ENCODE assay signal across 8 mouse cellular contexts in genomic region chr16:16982636-16983035, GRCm38 (mm10). TPM values are rescaled to one million over a fixed set of nuclear protein-coding genes. Genes with fewer than 3 reads are reported as not detected.
DNase-seq lines count a peak whose midpoint lies in the region; ATAC-seq and TF ChIP-seq lines count a peak whose summit lies in the region.

No protein-coding gene starts in this region.

- no peaks in the 10 kb centered on the region for H3K27me3 ChIP-seq in heart, embryonic 16.5 days (ENCODE audit: control insufficient read depth, insufficient read depth, low read length)
- no peaks in the 10 kb centered on the region for H3K27me3 ChIP-seq in hindbrain, embryonic 14.5 days (ENCODE audit: control insufficient read depth, insufficient read depth, low read length)
- H3K27me3 ChIP-seq in midbrain, embryonic 15.5 days (replicated peaks): no peaks in the 10 kb centered on the region

- peak overlapping the region; percentile 76 for H3K9ac ChIP-seq in heart, embryonic 16.5 days (ENCODE audit: low read length)
- H3K9ac ChIP-seq in hindbrain, embryonic 14.5 days: peak overlapping the region; percentile 92
- peak overlapping the region; percentile 80 for H3K9ac ChIP-seq in midbrain, embryonic 15.5 days

- no peaks in the 10 kb centered on the region for H3K36me3 ChIP-seq in heart, embryonic 16.5 days (ENCODE audit: control insufficient read depth, insufficient read depth)
- no peaks in the 10 kb centered on the region for H3K36me3 ChIP-seq in hindbrain, embryonic 14.5 days (replicated peaks; ENCODE audit: control insufficient read depth, insufficient read depth)
- no peaks in the 10 kb centered on the region for H3K36me3 ChIP-seq in midbrain, embryonic 15.5 days (replicated peaks)

- H3K4me1 ChIP-seq in heart, embryonic 16.5 days (ENCODE audit: control insufficient read depth, insufficient read depth, low read length): peaks cover 16% of the 10 kb centered on the region
- H3K4me1 ChIP-seq in bone marrow macrophage, adult 2 months (ENCODE audit: control insufficient read depth, insufficient read depth, low read length): peaks cover 15% of the 10 kb centered on the region
- H3K4me1 ChIP-seq in hindbrain, embryonic 14.5 days (replicated peaks; ENCODE audit: control insufficient read depth, insufficient read depth, low read length): peaks cover 19% of the 10 kb centered on the region
- peaks cover 27% of the 10 kb centered on the region for H3K4me1 ChIP-seq in midbrain, embryonic 15.5 days

- TF ChIP-seq POLR2A in bone marrow macrophage, adult 2 months (IDR thresholded peaks at IDR 0.05; ENCODE audit: borderline replicate concordance, low read depth, low read length): no peak

- H3K9me3 ChIP-seq in heart, embryonic 16.5 days (replicated peaks; ENCODE audit: control insufficient read depth, low read length): no peaks in the 10 kb centered on the region; the same call in 1 of the 2 replicates
- H3K9me3 ChIP-seq in hindbrain, embryonic 14.5 days (ENCODE audit: control insufficient read depth, low read length): no peaks in the 10 kb centered on the region
- H3K9me3 ChIP-seq in midbrain, embryonic 15.5 days: no peaks in the 10 kb centered on the region

- WGBS in heart, embryonic 16.5 days: 21% methylated on average over 2 of the region's 2 CpGs
- WGBS in hindbrain, embryonic 14.5 days: 45% methylated on average over 2 of the region's 2 CpGs
- 17% methylated on average over 2 of the region's 2 CpGs for WGBS in midbrain, embryonic 15.5 days

- H3K4me3 ChIP-seq in heart, embryonic 16.5 days (ENCODE audit: low read length): peak overlapping the region; percentile 87
- peak overlapping the region; percentile 90 for H3K4me3 ChIP-seq in bone marrow macrophage, adult 2 months (ENCODE audit: insufficient read depth, low read length)
- peak overlapping the region; percentile 99 for H3K4me3 ChIP-seq in hindbrain, embryonic 14.5 days (replicated peaks; ENCODE audit: low read length)
- peak overlapping the region; percentile 96 for H3K4me3 ChIP-seq in midbrain, embryonic 15.5 days

- H3K4me2 ChIP-seq in heart, embryonic 16.5 days (ENCODE audit: low read depth, low read length): peak overlapping the region; percentile 78
- H3K4me2 ChIP-seq in hindbrain, embryonic 14.5 days (replicated peaks): peak overlapping the region; percentile 89
- H3K4me2 ChIP-seq in midbrain, embryonic 15.5 days: peak overlapping the region; percentile 55

- no peak for DNase-seq in heart, postnatal 10 days
- no peak for DNase-seq in hindbrain, embryonic 14.5 days (ENCODE audit: low spot score)
- DNase-seq in left cerebral cortex, postnatal 14 days (ENCODE audit: low spot score in 2 of 2): no peak
- DNase-seq in cerebellum, adult 18-20 months: no peak
- DNase-seq in thymus, postnatal 25 days: no peak

- intact Hi-C loops in heart, postnatal 10 days (cut with DNase I): no loop called here
- intact Hi-C loops in left cerebral cortex, postnatal 14 days (cut with DNase I): loop anchor here (5.0 kb wide), 1 partner anchor 50 kb away; no protein-coding TSS in a partner anchor

- peak; percentile 3; the same call in 1 of the 2 replicates for ATAC-seq in heart, embryonic 16.5 days (replicated peaks; ENCODE audit: extremely low read depth, insufficient read depth, low FRiP score)
- peak; percentile 47 for ATAC-seq in hindbrain, embryonic 14.5 days (ENCODE audit: low FRiP score)
- peak; percentile 76 for ATAC-seq in midbrain, embryonic 15.5 days (replicated peaks)

- no peak for TF ChIP-seq CTCF in bone marrow macrophage, adult 2 months (IDR thresholded peaks at IDR 0.05; ENCODE audit: low read depth, low read length)

- H3K27ac ChIP-seq in heart, embryonic 16.5 days (ENCODE audit: low read length): peak overlapping the region; percentile 95
- H3K27ac ChIP-seq in bone marrow macrophage, adult 2 months (ENCODE audit: insufficient read depth, low read depth, low read length): no peak overlapping the region
- H3K27ac ChIP-seq in hindbrain, embryonic 14.5 days: peak overlapping the region; percentile 95
- H3K27ac ChIP-seq in midbrain, embryonic 15.5 days: peak overlapping the region; percentile 95

RNA-seq across cellular contexts. Expression of gene Mapk1, which starts 0.5 kb away (rescaled TPM):
- polyA plus RNA-seq in heart, embryonic 16.5 days (2015; fragmentation: Nextera tagmentation; extraction: Ambion mirVana): 129 and 131 TPM in 2 replicates
- 100 to 1,000 TPM; 121 TPM for total RNA-seq in heart, postnatal 10 days (2021)
- 105 and 111 TPM in 2 replicates for polyA plus RNA-seq in bone marrow macrophage, adult 2 months (2012; ENCODE audit: insufficient read depth, insufficient read length, missing spikeins)
- polyA plus RNA-seq in hindbrain, embryonic 14.5 days (2014; fragmentation: Nextera tagmentation; extraction: Ambion mirVana): 223 and 236 TPM in 2 replicates
- polyA plus RNA-seq in midbrain, embryonic 15.5 days (2015; fragmentation: Nextera tagmentation; extraction: Ambion mirVana): 180 and 182 TPM in 2 replicates
- total RNA-seq in left cerebral cortex, postnatal 14 days (2021): 100 to 1,000 TPM; 524 to 615 TPM

Comparison
In these comparisons a context has a peak if more than half of its experiments do, and no peak if none do; other contexts are left out.
1. ATAC-seq: peak in every context shown above with its lines; median percentile 76 in midbrain, embryonic 15.5 days; 47 in hindbrain, embryonic 14.5 days; 3 in heart, embryonic 16.5 days.